Mouse (Mus musculus) ES-E14 (cell line): ENCODE data around the gene Rfx7.

Experiments
- CHD2 ChIP-seq: IDR thresholded peaks from 2 replicates; pipeline ENCODE4 v1.6.1; 2014; ENCODE audit warnings: mild to moderate bottlenecking, low read depth, low read length, inconsistent platforms
- HCFC1 ChIP-seq: IDR thresholded peaks from 2 replicates; pipeline ENCODE4 v1.6.1; 2012; ENCODE audit warnings: low read length, inconsistent platforms, borderline replicate concordance; ENCODE audit not compliant: insufficient read depth
- MAFK ChIP-seq: IDR thresholded peaks from 2 replicates; pipeline ENCODE4 v1.6.1; 2014; ENCODE audit warnings: mild to moderate bottlenecking, low read depth, low read length, inconsistent platforms; ENCODE audit not compliant: insufficient read depth
- ZC3H11A ChIP-seq: IDR thresholded peaks from 2 replicates; pipeline ENCODE4 v1.6.1; 2012; ENCODE audit warnings: low read depth, mild to moderate bottlenecking, inconsistent platforms, low read length, borderline replicate concordance
- ZNF384 ChIP-seq: IDR thresholded peaks from 2 replicates; pipeline ENCODE4 v1.6.1; 2012; ENCODE audit warnings: low read depth, low read length, inconsistent platforms

DNA sequence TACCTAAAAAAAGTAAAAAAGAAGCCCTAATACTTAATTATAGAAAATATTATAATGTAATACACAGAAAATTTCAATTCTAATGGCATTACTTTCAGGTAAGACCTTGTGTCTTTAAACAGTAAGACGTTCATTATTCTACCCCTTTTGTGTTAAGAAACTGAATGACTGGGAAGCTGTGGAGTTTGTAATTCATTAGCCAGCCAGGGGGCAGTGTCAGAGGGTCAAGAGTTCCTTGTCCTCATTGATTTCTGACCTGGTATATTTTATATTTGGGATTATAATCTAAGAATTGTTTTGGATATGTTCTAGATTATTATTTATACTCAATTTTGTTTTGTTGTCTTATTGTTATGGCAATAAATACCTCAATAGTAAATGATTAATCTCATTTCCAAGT lies 5.0 kb downstream of the Rfx7 start:
- TF ChIP-seq HCFC1 = no peak
- TF ChIP-seq MAFK = no peak
- no peak for TF ChIP-seq ZNF384
- TF ChIP-seq ZC3H11A = no peak
- no peak for TF ChIP-seq CHD2
